Mouse (Mus musculus): ENCODE data around the gene Plxdc2.

Gene Plxdc2

DNA sequence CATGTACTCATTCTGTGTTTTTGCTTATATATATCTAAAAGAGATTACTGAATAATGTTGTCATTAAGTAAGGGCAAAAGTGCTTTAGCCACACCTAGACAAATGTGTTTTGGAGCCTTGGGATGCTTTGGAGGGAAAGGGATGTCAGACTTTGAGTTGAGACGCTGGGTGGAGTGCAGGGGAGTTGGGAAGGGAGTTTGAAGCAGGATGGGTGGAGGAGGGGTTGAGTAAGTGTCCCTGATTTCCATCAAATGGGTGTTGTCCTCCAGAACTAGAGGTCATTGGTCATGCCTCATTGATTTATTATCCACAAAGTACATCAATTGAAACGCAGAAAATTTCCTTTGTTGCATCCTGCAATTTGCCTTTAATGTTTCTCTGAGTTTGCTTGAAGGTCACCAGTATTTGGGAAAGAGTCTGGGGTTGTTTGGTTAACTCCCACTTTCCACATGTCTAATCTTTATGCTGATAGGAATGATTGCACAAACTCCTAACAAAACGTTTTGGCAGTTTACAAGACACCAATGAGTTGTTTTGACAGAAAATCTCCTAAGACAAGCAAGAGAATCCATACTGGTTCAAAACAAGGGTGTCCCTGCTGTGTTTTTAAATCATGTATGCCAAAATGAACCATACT lies 58.4 kb downstream of the Plxdc2 start:
- DNase-seq (ENCODE audit: low spot score) = no peak

DNA sequence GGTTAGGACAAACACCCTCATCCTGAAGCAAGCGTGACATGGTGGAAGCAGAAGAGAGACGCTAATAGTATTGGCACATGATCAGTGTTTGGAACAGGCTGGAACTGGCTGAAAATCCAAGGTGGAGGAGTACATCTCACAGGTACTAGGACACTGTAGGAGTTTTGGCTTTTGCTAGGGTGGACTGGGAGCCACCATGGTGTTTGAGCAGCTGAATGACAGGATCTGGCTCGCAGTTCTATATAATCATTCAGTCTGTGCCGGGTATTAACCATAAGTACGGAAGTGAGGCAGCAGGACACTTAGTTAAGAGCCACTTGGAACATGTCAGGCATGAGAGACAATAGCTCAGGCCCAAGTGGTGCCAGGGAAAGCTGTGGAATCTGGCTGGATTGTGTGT lies 82.9 kb downstream of the Plxdc2 start:
- DNase-seq (ENCODE audit: low spot score) = no peak

DNA sequence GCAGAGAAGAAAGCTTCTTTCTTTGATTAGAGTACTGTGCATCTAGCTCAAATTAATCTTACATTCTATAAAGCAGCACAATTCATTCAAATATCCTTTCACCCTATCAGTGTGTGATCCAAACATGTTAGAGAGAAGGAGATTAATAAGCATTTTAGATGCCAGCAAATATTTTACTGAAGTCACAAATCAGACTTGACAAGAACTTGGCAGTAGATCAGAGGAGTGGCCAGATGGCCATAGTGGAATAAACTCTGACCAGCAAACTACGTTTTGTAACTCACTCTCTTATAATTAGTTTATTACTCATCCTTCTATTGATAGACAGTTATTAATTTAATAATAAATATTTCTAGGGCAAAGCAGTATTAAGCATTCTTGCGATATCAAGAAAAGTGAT lies 86.5 kb downstream of the Plxdc2 start:
- DNase-seq (ENCODE audit: low spot score) = no peak

DNA sequence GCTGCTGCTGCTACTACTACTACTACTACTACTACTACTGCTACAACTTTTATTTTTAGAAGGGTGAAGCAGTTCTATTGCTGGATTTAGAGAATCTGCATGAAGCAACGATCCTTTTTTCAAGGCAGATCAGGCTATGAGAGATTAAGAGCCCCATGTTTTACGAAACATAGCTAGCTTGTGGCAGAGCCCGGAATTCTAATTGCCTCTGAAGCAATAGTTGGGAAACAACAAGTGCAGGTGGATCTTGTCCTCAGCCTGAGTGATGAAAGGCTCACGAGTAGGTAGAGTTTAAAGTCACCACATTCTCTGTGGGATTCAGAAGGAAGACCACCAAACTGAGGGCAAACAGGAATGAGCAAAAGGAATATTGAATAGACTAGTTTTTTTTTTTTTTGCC lies 91.8 kb downstream of the Plxdc2 start:
- DNase-seq (ENCODE audit: low spot score) = no peak

DNA sequence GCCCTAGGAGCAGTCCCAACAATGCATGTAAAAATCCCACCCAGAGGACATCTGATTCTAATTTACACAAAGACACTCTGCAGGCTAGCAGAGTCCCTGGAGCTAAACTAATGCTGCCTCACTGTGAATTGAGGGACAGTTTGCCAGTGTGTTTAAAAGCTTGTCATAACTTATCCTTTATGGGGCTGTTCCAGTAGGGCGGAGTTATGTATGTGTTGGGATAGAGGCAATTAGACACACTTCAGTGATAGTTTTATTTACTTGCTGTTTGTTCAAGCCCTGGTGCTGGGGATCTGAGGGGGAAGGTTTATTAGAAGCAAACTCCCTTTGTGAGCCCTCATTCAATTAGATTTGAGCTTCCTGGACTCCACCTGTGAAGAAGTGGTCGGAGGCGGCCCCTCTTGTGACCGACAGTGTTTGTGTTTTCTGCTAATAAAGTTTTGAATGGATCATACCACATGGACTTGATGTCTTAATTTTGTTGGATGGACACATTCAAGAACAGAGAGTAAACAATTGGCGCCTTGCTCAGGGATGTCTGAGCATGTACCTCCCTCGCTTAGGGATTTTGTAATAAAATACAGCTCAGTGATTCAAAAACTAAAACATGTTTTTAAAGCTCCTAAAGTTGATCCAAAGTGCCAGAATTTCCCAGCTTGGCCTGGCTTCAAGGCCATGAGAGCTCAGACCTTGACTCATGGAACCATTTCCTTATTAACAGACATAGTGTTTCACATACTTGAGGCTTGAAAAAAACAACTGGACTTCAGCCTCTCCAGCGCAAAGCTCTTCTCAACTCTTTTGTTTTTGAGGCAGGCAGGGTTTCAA lies 94.9 kb downstream of the Plxdc2 start:
- DNase-seq (ENCODE audit: low spot score) = no peak

GRCm38 (mm10) chr2:16451666-16452009 lies 95.5 kb downstream of the Plxdc2 start:
- no peak for DNase-seq (ENCODE audit: low spot score)

DNA sequence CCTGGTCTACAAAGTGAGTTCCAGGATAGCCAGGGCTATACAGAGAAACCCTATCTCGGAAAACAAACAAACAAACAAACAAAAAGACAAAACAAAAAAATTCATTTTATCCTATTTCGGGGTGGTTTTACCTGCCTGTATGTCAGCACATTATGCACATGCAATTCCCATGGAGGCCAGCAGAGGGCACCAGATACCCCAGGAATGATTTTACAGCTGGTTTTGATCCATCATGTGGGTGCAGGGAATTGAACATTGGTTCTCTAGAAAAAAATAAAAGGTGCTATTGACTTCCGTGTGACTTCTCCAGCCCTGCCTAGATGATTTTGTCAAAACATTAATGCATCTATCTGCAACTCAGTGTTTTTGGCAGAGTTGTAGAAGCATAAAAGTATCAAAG lies 96.0 kb downstream of the Plxdc2 start:
- no peak for DNase-seq (ENCODE audit: low spot score)

GRCm38 (mm10) chr2:16456264-16456780 lies 100.2 kb downstream of the Plxdc2 start:
- no peak for DNase-seq (ENCODE audit: low spot score)

- no peak for DNase-seq (ENCODE audit: low spot score)
These were observed 103.4 kb downstream of the Plxdc2 start for GRCm38 (mm10) chr2:16459490-16459889.

DNA sequence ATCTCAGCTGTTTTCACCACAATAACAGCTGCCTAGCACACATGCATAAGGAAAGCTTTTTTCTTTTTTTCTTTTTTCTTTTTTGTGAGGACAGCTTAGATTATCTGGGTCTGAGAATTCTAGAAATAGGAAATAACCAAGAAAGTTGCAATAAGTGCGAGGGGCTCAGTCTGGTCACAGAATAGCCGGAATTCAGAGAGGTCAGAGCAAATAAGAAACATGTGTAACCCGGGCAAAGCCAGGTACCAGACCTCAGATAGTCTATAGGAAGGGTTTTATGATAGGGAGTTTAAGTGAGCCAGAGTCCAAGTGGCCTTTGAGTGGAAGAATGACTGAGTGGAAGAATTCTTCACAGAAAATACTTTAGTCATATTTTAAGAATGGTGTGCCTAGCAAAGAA lies 114.0 kb downstream of the Plxdc2 start:
- no peak for DNase-seq (ENCODE audit: low spot score)

DNA sequence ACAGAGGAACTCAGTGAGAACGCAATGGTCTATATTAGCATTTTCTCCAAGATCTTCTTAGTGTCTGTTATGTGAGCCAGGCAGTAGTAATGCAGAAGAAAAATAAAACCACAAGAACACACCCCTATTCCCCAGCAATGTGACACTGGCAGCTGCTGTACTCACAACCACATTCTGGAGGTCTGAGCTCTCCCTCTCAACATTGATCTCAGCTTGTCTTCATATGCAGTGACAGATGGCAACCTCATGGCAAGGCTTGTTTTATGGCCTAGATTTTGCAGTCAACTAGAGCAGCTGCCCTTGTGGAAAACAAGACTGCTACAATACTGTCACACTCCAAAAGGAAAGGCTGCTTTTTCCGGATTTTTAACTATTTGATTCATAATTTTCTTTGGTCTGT lies 127.8 kb downstream of the Plxdc2 start:
- DNase-seq (ENCODE audit: low spot score) = no peak

DNA sequence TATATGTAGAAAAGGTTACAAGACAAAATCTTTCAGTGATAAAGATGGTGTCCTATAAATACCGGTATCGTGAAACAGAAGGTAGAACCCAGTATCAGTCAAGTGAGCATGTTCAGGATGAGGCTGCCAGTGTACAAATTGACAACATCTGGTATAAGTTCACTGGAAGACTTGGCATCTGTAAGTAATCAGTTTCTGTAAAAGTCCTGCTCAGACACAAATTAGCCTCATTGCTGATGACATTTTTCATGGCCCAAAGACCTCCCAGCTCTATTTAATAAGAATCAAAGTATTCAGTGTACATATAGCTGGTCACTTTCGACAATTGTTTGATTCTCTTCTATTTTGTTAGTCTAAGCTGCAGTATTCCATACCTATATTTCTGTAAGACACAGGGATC lies 129.9 kb downstream of the Plxdc2 start:
- DNase-seq (ENCODE audit: low spot score) = no peak

DNA sequence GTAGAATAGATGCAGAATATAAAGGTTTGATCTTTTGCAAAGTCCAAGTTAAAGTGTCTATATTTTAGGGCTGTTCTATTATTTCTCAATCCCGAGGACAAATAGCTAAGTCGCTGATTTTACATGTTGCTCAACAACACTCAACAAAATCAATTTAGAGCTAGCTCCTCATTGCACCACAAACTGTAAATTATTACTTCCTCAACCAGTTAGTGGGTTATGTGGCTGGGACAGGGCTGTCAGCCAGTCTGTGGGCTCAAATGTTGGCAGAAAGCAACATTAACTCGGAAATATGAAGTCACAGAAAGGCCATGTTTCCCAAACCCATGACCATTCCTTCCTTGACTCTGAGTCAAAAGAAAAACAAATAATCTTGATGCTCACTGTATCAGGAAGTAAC lies 135.1 kb downstream of the Plxdc2 start:
- DNase-seq (ENCODE audit: low spot score) = no peak

GRCm38 (mm10) chr2:16502843-16503242 lies 146.7 kb downstream of the Plxdc2 start:
- DNase-seq (ENCODE audit: low spot score) = no peak

GRCm38 (mm10) chr2:16507540-16508230 lies 151.6 kb downstream of the Plxdc2 start:
- DNase-seq (ENCODE audit: low spot score) = no peak

GRCm38 (mm10) chr2:16518148-16518547 lies 162.0 kb downstream of the Plxdc2 start:
- DNase-seq (ENCODE audit: low spot score) = no peak

DNA sequence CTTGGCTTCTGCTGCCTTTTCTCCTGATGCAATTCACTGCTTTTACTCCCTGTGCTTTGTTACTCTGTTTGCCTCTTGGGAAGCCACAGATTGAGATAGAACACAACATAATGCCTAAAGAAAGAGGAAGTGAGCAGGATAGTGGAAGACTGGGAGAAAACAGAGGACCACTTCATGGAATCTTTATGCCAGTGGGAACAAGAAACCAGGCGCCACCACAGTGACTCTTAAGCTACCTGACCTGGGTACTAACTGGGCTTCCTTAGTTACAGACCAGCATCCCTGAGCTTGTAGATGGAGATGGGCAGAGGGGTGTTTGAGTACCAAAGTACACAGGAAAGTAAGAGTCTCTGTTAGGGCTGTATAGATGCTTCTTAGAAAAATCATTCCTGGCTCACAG lies 167.3 kb downstream of the Plxdc2 start:
- no peak for DNase-seq (ENCODE audit: low spot score)

DNA sequence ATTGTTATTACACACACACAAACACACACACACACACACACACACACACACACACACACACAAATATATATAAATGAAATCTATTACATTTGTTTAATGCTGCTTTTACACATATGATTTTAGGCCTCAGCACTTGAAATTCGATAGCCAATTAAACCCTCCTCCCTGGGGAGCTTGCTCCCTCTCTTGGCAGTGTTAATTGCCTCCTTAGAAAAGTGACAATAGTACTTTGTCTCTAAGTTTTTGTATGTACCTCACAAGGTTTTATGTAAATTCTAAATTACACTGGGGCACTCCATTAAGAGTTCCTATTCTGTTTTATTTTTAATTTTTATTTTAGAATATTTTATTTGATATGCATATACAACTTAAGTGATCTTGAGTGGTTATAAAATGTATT lies 176.1 kb downstream of the Plxdc2 start:
- no peak for DNase-seq (ENCODE audit: low spot score)

DNA sequence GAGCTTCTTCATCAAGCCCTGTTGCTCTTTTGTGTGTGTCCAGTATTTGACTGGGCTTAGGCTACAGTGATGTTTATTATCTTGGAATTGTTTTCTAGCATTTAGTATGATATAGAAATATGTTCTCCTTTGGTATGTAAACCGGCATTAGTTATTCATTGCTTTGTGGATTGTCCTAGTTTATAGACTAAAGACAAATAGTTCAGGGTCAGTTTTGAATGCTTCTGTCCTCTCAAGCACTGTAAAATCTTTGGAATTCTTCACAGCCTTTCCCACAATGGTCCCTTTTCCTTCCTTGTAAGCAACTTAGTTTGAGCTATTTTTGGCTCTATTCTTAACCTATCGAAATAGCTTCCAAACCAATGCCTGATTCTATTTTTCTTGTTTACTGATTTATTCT lies 178.5 kb downstream of the Plxdc2 start:
- DNase-seq (ENCODE audit: low spot score) = no peak

DNA sequence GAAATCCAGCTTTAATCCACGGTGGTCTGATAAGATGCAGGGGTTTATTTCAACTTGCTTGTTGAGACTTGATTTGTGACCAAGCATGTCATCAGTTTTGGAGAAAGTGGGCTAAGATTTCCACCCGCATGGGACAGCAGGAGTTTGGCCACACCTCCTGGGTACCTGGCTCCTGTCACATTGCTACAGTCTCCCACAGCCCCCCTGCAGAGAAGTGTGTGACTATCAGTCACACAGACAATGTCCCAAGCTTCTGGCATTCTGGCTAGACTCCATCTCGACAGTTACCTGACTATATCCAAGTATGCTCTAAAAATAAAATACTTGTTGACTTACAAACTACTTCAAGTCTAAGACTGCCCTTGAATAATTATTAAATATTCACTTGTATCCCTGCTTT lies 185.1 kb downstream of the Plxdc2 start:
- DNase-seq (ENCODE audit: low spot score) = no peak

DNA sequence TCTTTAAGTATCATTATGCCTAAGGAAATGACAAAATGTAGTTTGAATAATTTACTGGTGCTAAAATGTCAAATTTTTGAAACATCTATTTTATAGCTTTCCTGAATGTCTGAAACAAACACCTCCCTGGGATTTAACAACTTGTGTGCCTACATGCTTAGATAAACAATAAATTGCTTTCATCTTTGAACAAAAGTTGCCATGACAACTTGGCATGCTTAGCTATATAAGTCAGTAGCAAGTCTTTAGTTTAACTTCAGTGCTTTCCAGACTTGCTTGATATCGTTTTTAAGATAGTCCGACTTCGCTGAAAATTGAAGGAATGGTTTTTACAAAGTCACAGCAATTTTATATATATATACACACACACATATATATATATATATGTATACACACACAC lies 189.1 kb downstream of the Plxdc2 start:
- no peak for DNase-seq (ENCODE audit: low spot score)

DNA sequence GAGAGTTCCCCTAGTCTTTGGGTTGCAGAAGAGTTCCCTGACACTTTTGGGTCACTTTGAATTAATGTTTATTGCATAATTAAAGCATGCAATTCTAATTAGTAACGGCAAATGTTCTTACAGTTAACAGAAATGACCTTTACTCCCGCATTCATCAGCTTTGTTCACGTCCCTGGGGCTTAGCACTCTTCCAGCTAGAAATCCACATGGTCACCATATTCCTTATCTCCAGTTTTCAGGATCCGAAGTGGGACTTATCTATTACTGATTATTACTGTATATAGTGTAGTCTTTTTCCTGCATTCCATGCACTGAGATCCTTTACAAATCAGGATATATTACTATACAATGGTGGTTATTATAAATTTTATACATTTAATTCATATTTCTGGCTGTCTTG lies 203.2 kb downstream of the Plxdc2 start:
- DNase-seq (ENCODE audit: low spot score) = no peak

DNA sequence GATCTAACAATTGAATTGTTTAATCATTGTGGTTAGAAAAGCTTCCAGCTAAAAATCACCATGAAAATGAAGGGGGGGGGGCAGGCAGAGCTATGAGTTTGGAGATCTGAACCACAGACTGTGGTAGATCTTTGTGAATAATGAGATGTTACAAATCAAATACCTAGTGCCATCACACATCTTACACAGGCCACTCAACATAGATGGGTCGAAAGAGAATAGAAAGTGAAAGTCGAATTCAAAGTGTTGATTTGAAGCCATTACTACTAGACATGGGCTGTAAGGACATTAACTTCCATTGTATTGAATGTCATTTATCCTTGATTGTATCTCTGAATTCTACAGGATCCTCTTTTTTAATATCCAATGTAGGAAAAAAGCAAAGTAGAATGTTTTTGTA lies 212.2 kb downstream of the Plxdc2 start:
- no peak for DNase-seq (ENCODE audit: low spot score)
